Mouse (Mus musculus): ENCODE measurements at regions not wholly inside any gene's neighbourhood (a gene's known extent, or its start where the extent isn't known, plus 50 kb on each side); places are given as distances from the start of the nearest gene placed in this dataset.
A peak's percentile ranks its signal among the peaks of the same experiment; 100 is the strongest.

DNA sequence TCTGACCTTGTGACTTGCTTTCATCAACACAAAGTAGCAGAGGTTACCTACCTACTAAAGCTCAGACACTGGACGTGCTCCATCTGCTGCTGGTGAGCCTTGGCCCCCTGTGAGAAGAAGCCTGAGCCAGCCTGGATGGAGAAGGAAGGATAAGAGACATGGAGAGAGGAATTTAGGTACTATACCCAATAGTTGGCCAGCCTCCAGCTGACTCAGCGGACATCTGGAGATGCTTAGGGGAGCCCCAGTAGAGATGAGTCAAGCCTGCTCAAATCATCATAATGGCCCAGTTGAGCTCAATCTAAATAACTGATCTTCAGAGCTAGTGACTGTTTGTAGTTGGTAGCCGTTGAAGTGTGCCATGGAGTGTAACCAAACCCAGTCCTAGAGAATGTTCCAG, 53.7 kb upstream of the Ripply2 start:
- peak in 1 of 2 experiments; percentile 17 for DNase-seq (ENCODE audit: low spot score in 2 of 2)

DNA sequence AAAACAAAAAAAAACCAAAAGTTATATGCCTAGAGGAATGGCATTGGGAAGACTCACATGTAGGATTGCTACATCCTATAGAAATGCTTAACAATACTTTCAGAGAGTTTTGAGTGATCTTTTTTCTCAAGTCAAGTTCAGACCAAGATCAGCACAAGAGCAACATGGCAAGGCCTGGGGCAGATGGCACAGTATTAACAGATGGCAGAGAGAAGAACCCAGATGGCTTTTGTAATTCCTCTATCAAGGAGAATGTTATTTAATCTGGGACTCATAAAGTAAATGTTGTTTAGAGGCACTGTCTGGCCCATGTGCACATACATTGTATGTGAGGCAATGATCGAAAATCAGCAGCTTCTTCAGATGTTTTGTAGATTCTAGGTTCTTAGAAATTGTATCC, 58.3 kb upstream of the Ripply2 start:
- no peak for DNase-seq (ENCODE audit: low spot score in 2 of 2)

DNA sequence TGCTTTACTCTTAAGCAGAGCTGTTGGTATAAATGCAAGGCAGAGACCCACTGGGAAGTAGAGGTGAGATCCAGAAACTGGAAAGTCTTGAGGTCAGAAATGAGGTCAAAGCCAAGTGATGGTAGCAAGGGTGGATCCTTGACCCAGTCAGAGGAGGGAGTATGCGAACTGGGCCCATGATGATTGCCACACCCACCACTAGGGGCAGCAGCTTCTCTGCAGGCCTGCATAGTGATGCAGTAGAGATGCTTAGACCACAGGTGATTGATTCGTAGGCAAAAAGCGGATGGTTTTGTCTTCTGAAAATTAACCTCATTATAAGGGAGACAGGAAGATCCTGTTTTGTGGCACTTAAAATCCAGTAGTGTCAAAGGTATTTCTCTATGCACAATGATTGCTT, 59.6 kb upstream of the Ripply2 start:
- no peak for DNase-seq (ENCODE audit: low spot score in 2 of 2)

DNA sequence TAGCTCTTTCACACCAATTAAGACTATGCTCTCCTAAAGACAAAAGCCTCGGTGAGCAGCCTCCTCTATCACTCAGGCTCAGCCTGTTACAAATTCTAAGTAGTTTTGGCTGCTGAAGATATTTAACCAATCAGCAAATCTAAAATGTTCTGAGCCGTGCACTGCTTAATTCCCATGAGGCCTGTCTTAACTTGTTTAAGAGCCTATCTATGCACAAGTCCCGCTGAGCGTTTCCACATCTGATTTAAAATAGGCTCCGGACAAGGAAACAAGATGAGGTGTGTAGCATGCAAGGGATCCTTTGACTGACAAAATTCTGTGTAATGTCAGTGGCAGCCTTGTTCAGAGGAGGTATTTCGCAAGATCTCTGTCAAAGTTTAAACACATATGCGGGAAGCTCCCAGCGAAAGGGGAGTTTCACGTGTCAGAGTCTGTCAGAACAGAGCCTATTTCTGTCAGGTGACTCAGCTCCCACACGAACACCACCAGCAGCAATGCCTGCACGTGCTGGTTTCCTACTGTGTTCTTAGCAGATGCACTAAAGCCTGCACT, 63.3 kb upstream of the Ripply2 start:
- DNase-seq (ENCODE audit: low spot score in 2 of 2), result no peak

DNA sequence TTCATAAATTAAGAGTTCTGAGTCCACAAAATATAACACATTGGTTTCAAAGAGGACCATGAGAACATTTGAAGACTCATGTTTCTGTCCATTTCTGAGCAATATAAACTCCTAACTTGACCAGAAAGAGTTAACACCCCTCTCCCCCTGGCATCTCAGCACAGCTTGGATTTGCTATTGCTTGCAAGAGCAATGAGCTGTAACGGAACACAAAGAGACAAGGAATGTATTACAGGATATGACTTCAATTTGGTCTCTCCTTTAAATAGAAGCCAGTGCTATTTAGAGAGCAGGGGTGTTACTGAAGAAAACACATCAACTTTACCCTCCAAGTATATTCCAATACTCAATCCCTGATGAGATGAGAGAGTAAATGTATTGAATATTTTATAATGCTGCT, 65.5 kb upstream of the Ripply2 start:
- DNase-seq (ENCODE audit: low spot score in 2 of 2), result no peak

DNA sequence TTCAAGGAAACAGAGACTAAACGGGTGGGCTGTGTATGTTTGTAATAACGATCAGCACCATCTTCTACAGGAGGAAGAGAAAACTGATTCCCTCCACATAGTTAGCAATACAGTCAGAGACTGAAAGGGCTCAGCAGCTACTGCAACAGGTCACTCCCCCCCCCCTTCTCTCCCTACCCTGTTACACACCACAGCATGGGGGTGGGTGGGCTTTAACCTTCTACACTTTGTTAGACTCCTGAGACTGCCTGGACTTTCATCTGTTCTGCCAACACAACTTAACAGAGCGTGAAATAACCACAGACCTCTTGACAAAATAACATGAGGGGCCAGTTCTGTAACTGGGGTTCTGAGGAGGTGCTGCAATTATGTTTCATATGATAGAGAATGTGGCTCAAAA, 50.7 kb upstream of the Snap91 start:
- no peak for DNase-seq (ENCODE audit: low spot score in 2 of 2)

All from gastrocnemius, adult 8-10 months (tissue).